Mouse (Mus musculus) mesoderm, embryonic 11.5 days (tissue): ENCODE measurements around the gene Lsm7.

Experiments
- DNase-seq: peaks from one replicate; pipeline ENCODE4 v3.0.0-alpha.2; 2012; ENCODE audit warnings: low read depth, low spot score

Lsm7 gene

DNA sequence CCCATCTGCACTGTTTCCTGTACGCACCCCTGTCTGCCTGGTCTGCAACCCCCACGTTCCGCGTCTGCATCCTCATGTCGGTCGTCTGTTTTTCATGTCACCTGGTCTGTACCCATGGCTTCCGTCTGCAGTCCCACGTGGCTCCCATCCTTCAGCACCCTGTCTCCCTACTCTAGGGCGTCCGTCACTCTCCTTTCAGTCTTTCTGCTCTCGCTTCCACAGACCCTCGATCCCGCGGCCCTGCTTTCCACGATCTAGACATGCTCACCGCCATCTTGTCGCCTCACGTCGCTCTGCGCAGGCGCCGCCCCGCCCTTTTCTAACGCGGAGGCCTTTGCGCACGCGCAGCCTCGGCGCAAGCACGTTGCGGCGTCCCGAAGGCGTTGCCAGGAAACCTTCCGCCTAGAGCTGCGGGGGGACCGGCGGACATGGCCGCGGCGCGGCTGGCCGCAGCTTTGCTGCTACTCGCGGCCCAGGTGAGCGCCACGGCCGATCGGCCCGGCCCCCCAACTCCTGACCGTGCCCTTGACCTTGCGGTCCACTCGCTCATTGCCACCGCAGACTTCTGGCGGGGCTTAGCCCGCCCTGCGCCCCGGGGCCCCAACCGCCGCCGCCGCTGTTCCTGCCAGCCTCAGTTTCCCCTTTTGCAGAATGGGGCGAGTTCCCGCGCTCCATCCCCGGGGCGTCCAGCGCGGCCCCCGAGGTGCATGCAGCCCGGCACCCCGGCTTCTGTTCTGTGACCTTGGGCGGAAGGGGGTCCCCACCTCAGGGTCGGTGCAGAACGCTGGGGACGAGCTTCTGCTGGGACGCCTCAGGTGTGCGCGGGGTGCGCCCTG is at the start of gene Lsm7, which contains the start of gene Sppl2b:
Gene Lsm7, minus strand, starts transcription at position 297 of the 836 bp plus-strand sequence.
Gene Sppl2b, plus strand, starts transcription at position 363 of the 836 bp plus-strand sequence.
- peak; percentile 98 for DNase-seq

DNA sequence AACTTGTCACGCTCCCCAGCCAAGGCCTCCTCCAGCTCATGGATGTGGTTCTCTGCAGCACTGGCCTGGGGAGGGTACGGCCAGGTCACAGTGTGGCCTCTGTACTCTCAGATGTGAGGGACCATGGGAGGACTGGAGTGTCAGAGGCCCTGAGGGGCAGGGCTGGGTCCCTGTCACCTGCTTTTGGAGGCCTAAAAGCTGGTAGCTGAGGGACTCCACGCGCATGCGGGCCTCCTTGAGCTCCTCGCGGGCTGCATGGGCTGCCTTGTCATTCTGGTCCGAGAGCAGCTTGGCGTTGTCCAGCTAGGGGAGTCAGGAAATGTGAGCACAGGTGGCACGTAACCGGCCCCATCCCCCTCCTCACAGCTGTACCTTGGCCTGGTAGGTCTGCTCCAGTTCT is 49.7 kb upstream of the Lsm7 start:
- no peak for DNase-seq

DNA sequence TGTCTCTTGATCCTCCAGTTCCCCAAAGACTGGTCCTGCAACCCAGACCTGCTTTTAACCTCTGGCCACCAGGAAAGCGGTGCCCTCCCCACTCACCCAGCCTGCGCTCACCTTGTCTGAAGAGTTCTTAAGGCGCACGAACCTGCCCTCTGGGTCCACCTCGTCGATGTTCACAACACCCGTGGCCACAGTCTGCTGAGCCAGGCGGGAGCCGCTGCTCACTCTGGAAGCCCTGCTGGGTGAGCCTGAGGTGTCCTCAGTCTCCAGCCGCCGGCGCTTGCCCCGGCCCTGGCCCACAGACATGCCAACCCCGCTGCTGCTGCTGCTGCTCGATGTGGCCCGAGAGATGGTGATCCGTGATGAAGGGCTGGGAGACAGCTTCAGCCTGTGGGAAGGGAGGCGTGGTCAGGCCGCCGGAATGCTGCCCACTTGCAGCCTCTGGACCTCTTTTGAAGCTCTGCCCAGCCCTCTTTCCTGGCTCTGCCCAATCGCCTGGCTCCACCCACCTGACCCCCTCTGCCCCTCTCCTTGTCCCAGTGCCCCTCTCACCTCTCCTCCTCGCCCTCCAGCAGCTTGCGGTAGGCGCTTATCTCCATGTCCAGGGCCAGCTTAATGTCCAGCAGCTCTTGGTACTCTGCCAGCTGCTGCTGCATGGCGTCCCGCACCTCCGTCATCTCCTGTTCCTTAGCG is 49.1 kb upstream of the Lsm7 start:
- no peak for DNase-seq

DNA sequence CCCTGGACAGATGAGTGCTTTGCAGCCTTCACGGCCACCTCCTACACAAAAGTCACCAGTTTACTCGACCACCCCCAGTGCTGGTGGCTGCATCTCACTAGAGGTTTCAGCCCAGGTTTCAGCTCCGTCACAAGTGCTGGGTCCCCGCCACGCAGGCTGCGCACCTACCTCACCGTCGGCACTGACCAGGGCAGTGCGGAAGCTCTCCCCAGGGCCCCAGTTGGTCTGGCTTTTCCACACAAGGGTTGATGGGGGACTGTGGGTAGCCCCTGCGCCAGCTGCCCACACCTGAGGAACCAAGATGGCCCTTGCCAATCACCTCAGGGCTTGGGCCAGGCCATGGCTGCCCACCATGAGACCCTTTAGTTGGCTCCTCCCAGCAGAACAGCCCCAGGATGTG is 48.3 kb upstream of the Lsm7 start:
- DNase-seq, result no peak

DNA sequence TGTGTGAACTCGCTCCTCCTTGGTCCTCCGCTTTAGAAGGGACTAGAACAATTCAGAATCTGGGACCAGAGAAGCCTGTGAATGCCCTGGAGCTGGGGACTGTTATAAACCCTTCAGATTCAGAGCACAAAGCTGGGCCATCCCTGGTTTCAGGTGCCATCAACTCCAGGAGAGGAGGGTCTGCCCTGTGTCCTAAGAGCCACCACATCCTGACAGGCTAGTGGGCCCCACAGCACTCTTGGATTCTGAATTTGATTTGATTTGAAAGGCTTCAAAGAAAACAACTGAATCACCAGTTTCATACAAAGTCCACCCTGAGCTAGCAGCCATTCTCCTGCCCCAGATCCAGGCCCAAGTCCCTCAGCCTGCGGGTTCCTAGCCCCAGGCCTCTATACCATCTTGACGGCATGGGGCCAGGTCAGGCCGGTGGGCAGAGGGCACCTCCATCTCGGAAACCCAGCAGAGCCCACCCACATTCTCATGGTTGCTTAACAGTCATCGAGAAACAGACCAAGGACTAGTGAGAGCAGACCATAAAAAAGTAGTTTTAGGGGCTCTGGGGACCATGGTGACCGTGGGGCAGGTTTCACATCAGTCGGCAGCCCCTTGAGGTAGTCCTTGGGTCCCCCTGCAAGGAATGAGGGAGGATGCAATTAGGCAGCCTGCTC is 47.4 kb upstream of the Lsm7 start:
- DNase-seq, result no peak

- no peak for DNase-seq
Observed at GRCm38 (mm10) chr10:80901409-80902272, 46.6 kb upstream of the Lsm7 start.

DNA sequence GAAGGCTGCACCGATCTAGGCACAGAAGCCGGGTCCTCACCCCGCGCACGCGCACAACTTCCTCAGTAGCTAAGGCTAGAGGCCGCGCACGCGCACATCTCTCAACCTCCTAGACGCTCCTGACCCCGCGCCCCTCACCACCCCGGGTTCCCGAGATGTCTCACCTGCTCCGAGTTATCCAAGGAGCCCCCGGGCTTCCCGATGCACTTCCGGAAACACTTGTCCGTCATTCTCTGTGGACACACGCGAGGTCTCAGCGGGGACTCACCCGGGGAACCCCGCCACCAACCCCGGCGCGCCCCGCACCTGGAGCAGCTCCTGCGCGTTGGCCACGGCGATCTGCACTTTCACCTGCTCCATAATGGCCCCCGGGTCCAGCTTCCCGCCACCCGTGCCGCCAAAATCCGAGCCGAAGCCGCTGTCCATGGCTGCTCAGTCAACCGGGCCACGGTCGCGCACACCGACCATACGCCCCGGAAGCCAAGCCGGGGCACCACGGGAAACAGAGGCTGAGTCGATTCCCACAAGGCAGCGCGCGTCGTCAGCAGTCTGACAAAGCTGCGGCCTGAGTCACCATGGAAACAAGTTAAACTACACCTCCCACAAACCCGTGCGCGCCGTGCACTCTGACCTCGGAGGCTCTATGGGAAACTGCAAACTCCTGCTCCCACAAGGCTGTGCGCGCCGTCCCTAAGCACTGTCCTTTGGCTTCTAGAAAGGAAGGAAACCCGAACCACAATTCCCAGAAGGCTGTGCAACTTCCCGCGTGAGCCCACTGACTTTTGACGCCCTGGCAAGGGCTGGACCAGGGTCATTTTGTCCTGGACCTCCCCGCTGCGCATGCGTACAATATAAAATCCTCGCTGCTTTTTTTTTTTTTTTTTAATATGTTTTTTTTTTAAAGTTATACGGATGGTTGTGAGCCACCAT is 45.6 kb upstream of the Lsm7 start, which contains the start of gene Timm13:
Gene Timm13, minus strand, starts transcription at position 652 of the 930 bp plus-strand sequence.
- DNase-seq, result peak; percentile 100

- no peak for DNase-seq
Observed at GRCm38 (mm10) chr10:80899591-80900317, 44.7 kb upstream of the Lsm7 start.

DNA sequence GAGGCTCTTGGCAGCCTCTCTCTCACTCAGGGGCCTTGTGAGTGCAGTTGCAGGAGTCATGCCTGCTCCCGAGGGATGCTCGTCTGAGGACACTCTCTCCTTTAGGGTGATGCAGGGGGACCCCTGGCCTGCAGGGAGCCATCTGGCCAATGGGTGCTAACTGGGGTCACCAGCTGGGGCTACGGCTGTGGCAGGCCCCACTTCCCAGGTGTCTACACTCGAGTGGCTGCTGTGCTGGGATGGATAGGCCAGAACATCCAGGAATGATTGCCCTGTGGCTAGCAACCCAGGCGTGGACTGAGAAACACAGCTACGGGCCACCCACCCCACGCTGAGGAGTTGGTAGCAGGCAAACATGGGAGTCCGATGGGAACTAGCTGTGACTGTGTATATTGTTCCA is 44.1 kb upstream of the Lsm7 start:
- no peak for DNase-seq

- peak; percentile 18 for DNase-seq
Observed at GRCm38 (mm10) chr10:80897861-80898510, 43.0 kb upstream of the Lsm7 start.

DNA sequence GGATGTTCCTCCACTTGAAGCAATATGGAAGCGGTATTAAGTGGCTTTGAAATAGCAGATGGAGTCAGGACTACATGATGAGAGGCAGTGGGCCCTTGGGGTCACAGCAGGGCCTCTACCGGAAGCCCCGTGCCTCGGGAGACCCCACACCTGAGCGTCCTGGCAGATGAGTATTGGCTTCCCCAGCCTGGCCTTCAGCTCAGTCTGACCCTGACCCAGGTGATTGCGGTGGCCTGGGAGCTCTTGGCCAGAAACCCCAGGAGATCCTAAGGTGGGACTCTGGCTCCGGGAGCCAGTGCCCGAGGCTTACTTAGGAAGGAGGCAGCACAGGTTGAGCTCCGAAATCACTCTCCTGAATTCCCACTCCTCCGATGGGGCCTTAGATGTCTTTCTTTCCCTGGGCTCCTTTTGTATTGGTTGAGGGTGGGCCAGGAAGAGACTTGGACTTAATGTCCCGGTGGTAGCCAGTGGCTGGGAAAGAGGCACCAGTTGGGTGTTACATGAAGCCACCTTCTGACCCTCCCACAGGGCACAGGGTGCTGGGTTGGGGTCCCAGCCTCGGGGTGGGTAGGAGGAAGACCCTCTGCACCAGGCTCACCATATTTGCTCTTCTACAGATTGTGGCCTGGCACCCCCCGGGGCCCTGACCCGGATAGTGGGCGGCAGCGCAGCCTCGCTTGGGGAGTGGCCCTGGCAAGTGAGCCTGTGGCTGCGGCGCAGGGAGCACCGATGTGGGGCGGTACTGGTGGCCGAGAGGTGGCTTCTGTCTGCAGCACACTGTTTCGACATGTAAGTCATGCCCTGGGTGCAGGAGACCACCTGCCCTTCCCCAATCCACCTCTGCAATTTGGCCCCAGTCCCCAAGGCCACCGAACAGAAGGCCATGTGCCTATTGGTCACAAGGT is 41.8 kb upstream of the Lsm7 start:
- no peak for DNase-seq

GRCm38 (mm10) chr10:80895697-80896096 is 40.7 kb upstream of the Lsm7 start:
- DNase-seq, result no peak

GRCm38 (mm10) chr10:80895100-80895499 is 40.1 kb upstream of the Lsm7 start:
- no peak for DNase-seq

DNA sequence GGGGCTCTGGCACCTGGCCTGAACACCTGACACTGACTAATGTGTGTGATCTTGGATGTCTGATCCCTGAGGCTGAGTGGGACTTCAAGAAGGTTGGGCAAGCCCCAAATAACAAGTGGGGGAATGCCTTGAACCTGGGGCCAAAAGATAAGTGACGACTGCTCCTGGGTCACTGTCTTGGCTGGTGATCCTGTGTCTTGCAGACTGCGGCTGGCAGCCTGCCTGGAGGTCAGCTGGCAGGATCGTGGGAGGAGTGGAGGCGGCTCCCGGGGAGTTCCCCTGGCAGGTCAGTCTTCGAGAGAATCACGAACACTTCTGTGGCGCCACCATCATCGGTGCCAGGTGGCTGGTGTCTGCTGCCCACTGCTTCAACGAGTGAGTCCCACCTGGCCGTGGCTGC is 32.2 kb upstream of the Lsm7 start:
- DNase-seq, result no peak

- peak; percentile 68 for DNase-seq
Observed at GRCm38 (mm10) chr10:80881301-80881700, 26.3 kb upstream of the Lsm7 start.

GRCm38 (mm10) chr10:80880901-80881300 is 25.9 kb upstream of the Lsm7 start:
- DNase-seq, result no peak

- peak; percentile 77 for DNase-seq
Observed at GRCm38 (mm10) chr10:80880131-80880641, 25.2 kb upstream of the Lsm7 start.

GRCm38 (mm10) chr10:80876594-80876993 is 21.6 kb upstream of the Lsm7 start:
- DNase-seq, result no peak
